Mouse (Mus musculus): ENCODE data around the gene Loxl1.

Gene Loxl1

DNA sequence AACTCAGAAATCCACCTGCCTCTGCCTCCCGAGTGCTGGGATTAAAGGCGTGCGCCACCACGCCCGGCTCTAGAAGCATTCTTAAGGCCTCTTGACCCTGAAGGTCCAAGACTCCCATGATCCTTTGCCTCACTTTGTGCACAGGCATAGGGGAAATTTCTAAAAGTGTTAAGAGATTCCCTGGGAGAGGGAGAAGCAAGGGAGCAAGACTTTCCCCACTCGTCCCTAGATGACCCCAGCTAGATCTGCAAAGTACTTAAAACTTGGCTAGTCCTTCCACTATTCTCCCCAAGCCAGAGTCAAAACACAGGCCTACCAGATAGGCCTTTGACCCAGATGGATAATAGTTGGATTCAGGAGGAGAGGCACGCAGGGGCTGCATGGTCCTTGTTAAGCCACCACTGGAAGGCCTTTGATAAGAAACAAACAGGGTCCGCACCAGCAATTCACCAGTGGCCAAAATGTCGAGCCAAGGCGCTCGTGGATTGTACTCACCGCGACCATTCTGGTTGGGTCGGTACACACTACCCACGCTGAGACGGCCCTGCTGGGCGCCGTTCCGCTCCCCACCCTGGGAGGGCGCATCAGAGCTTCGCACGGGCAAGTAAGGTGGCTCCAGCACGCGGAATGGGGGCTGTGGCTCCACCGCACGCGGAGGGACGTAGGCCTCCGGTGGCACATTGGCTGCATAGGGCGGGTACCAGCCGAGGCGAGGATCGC lies 1.6 kb downstream of the Loxl1 start:
- in situ Hi-C loops (cut with MseI, MboI) = no loop called here

DNA sequence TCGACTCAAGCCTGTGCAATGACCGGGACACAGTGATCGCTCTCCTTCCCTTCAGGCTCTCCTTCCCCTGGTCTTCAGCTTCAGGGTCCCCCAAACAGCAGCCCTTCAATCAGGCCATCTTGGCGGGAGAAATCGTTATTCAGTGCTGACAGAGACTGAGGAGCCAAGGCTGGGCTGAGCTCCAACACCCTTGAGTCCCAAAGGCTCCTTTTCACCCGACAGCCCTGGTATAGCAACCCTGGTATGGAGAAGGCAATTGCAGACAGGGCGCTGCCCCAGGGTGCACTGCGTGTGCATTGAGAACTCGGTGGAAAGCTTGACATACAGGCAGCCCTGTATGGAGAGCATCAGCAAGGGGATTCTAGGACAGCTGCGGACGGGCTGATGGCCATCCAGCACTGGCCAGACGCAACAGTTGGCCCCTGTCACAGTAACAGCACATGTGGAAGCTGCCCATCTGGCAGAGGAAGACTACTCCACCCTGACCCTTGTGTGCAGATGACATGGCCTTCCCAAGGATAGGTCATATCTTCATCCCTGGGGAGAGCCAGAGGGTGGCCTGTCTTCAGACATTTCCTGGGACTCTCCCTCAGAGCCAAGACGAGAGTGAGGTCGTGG lies 2.8 kb downstream of the Loxl1 start:
- in situ Hi-C loops (cut with MseI, MboI) = no loop called here

DNA sequence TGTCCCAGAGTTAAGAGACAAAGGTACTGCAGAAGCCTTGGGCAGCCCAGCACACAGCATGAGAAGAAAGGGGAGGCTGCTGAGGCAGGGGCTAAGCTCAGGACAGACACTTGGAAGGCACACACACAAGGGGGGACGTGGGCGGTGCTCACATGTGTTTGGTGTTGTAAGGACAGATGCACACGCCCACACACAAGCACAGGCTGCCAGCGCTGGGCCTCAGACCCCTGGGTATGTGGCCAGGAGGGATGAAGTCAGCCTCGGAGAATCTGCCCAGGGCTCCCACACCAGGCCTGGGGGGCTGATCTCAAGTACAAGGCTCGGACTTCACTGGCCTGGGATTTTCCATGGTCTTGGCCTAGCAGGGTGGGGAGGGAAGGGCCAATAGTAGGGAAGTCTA lies 4.6 kb downstream of the Loxl1 start:
- in situ Hi-C loops (cut with MseI, MboI) = no loop called here

DNA sequence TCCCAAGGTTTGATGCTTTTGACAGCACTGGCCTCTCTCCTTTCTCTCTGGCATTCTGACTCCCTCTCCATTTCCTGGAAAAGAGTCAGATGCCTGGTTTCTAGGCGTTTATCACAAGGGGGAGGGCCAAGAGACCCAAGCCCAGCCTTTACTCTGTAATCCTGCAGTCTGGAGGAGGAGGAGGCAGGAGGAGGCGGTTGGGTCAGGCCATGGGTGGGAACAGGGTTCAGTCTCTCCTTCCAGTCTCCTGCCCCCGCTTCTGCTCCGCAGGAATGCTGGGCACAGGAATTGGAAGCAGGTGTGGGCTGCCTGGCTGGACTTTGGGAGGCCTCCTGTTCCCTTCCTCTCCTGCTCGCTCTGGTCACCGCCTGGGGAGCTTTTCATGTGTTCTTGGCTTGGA lies 7.3 kb downstream of the Loxl1 start:
- in situ Hi-C loops (cut with MseI, MboI) = no loop called here

DNA sequence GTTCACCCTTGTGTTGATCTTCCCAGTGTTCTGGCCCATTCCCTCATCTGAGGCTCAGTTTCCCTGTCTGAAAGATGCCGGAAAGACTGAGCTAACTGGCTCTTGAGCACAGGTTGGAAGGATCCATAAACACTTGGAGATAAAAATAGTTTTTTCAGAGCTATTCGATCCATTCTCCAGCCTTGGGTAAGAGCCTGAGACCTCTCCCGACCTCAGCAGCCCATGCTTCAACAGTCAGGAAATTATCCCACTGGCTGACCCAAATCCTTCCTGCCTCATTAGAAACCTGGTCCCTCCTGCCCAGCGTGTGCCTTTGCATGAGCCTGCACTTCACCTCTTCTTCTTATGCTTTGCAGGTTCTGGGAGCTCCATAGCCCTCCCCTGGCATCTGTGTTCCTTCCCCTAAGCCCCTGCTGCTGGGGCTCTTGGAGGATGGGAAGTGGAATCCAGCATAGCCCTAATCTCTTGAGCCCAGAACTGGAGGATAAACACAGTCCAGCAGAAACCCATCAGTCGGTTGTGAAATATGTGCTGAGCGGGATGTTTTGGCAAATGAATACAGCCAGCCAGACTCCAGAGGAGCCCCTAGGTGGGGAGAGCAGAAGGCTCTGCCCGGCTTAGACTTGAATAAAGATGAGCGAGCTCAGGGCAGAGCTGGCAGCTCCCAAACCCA lies 9.3 kb downstream of the Loxl1 start:
- in situ Hi-C loops (cut with MseI, MboI) = no loop called here

DNA sequence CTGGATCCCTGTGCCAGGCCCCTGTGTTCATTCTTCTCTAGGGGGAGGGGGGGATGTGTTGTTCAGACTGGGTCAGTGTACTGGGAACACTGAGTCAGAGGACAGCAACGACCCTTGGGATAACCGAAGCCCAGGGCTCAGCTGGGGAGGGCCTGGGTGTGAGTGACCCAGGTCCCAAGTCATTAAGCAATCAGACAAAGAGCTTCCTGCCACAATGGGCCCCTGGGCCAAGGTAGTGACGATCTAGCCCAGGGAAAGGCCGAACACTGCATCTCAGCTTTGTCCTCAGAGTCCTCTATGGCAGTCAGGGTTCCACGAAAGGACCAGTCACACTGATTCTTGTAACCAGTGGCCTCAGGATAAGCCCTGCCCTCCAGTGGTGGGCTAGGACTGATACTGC lies 9.9 kb downstream of the Loxl1 start:
- in situ Hi-C loops (cut with MseI, MboI) = no loop called here

DNA sequence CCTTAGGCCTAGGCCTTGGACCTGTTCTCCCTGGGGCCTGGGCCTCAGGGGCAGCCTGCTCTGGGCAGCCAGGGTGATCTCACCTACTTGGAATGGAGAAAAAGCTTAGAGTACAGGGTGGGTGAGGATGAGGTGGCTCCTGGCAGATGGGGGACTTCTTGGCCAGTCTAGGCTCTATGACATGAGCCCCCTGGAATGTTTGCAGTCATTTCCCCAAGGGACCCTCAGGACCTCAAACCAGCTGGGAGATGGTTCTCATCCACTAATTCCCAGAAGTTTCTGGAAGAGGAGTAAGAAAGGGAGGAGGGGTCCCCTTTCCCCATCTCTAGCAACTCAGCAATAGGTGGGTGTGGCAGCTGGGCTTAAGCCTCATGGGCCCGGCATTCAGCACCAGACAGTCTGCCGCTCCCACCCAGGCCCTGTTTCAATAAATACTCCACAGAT lies 13.6 kb downstream of the Loxl1 start:
- in situ Hi-C loops (cut with MseI, MboI) = no loop called here

DNA sequence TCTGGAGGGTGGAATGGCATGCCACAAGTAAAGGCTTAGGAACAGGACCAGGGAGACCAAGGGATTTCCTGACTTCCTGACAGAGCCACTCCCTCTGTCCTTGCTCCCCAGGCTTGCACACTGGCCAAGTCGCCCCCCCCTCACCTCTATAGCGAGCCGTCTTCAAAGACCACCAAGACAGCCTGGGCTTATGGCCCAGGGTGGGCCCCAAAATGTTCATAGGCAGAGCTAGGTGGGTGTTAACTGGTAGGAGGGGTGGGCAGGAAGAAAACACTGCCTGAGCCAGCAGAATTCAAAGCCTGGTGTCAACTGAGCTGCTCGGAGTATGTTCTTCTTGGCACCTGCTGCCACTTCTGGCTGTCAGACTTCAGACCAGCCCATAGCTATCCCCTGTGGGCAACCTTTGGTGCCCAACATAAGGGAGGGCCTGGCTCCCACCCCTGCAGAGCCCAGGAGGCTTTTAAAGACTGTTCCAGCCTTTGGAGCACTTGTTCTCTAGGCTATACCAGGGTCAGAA lies 15.0 kb downstream of the Loxl1 start:
- in situ Hi-C loops (cut with MseI, MboI) = no loop called here

DNA sequence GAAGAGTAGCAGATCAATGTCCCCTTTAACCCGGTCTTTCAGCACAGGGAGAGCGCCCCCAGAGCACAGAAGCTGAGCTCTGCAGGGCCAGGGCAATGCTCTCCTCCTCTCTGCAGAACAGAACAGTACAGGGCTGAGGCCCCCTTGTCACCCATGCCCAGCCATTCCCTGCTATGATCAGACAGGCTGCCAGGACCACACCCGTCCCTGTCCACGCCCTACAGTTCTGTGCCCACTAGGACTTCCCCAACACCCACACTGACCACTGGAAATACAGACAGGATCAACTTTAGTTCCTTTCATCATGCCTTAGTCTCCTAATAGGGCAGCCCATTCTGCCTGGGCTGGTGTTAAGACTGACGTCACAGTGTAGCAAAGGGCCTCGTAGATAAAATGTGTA lies 15.9 kb downstream of the Loxl1 start:
- in situ Hi-C loops (cut with MseI, MboI) = no loop called here

DNA sequence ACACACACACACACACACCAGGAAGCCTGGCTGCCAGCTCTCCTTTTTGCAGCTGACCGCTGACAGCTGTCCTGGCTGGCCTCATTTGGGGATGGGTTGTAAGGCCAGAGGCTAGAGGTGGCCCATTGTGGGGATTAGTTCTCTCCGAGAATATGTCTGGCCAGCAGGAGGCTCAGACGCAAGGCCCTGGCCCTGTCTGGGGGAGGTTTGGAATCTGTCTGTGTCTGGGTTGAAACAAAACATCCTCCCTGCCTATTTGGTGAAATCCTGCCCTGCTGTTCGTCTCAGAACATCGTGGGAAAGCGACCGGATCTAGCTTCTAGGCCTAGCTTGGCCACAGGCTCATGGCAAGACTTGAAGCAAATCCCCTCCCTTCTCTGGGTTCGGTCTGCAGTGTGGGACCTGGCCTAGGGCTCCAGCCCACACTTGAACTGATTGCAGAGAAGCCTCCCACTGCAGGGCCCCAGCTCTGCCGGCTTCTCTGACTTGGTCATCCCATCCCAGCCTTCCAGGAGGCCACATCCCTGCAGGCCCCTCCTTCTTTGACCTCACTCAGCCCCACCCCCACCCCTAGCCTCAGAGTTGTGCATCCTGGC lies 17.1 kb downstream of the Loxl1 start:
- in situ Hi-C loops (cut with MseI, MboI) = no loop called here

DNA sequence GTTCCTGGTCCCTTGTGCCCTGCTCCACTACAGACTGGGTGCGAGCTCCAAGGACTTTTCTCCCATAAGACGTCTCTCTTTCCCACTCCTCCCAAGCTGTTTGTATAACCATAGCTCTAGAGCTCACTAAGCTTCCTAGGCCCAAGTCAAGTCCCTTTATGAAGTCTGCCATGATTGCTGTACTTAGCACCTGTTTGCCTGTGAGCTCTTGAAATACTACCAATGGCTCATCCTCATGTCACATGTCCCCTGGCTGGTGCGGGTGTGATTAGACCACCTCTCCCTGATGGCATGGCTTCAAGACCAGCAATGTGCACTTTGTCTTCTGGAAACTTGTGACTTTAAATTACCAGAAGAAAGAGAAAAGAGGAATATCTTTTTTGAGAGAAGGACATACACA lies 17.6 kb downstream of the Loxl1 start:
- in situ Hi-C loops (cut with MseI, MboI) = no loop called here

DNA sequence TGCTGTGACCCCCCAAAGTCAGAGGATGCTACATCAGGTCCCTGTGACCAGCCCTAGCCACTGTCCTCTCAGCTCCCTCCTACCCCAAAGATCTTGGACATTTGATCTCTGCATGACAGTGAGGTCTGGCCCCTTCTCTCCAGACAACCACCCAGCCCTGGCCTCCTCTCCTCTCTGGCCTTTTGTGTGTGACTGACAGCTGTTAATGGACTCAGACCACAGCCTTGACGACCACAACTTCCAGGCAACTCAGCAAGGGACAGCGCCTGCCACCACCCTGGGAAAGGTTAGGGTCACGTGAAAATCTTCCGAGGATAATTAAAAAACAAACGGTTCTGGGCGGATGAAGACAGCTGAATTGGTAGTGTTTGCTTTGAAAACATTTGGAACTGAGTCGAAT lies 18.5 kb downstream of the Loxl1 start:
- in situ Hi-C loops (cut with MseI, MboI) = no loop called here

DNA sequence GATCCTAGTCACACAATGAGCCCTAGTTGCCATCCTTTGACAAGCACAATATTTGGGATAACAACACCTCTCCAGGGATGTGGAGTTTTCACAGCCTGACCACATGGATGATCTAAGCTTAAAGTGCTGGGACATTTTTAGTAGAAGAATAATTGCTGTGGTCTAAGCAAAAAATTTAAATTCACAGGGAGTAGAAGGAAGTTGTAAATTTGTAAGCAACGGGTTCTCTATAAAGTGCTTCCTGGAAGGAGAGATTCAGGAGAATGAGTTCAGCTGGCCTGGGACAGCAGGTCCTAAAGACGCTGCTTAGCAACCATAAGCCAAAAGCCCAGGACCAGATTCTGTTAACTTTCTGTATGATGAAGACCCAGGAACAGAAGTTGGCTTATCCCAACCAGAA lies 23.1 kb downstream of the Loxl1 start:
- in situ Hi-C loops (cut with MseI, MboI) = no loop called here

DNA sequence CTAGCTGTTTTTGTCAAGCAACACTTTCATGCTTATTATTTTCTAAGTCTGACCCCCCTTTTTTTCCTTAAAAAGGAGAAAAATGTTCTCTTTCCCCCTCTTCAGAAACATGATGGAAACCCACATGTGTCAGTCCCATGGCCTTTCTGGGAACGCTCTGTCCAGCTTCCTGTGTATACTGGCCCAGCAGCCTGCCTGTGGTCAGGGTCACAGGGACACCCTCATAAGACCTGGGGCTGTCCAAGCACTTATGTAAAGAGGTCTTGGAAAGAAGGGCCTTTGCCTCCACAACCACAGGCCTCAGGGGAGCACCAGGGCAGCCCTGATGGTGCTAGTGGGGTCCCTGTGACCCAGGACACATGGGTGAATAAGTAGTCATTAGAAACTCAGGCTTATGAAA lies 23.9 kb downstream of the Loxl1 start:
- in situ Hi-C loops (cut with MseI, MboI) = no loop called here

DNA sequence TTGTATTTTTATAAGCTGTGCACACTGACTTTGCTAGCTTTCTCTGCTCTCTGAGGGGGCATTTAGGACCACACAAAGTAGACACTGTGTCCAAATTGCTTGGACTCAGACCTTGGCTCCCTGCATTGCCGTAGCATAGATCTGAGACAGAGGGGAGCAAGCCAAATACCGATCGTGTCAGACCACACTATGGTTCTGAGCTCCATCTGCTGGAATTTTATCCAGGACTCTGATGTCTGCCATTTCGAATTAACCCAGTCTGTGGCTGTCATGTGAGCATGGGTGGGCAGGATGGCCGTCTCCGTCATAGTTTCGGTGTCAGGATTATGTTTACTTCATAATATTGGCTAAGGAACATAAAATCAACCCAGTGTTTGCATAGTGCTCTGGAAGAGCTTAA lies 29.6 kb downstream of the Loxl1 start:
- in situ Hi-C loops (cut with MseI, MboI) = no loop called here

DNA sequence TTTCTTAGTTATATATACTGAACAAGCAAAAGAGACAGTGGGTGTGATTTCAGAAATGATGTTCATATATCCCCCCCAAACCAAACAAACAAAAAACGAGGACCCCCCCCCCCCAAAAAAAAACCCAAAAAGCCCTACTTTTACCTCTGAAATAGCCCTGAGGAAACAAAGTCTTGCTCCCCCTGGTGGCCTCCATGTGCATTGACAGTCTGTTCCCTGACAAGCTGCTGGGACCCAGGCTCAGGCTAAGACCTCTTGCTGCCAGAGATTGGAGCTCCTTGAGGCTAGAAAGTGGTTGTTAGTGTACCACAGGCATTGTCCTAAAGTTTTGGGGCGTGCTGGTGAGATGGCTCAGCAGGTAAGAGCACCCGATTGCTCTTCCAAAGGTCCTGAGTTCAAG lies 31.4 kb downstream of the Loxl1 start:
- in situ Hi-C loops (cut with MseI, MboI) = no loop called here

DNA sequence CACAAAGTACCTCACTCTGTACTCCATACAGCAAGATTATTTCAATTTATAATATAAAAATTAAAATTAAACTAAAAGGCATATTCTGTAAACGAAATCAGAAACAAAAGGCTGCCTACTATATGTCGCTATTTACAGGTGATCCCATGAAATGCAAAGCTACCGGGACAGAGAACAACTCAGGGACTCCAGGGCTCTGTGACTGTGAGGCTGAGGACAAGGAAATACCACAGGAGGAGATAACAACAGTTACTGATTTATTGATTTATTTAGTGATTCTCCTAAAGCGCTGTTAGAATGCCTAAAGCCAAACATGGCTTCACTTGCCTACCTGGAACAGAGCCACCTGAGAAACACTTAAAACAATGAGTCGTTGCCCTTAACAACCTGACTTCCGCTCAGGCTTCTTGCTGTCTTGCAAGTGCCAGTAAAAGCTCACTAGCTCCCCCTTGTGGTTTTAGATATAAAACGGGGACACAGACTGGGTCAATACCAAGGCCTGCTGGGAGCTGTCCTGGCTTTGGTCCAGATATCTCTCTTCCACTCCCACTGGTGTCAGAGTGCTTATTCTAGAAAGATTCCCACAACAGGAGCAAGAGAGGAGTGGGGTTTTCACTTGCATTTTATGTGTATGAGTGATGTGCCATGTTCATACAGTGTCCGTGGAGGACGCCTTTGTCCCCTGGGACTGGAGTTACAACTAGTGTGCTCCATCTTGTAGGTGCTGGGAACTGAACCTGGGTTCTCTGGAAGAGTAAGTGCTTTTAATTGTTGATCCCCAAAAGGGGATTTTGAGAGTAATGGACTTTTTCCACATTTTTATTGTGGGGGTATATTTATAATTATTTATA lies 32.5 kb downstream of the Loxl1 start:
- in situ Hi-C loops (cut with MseI, MboI) = no loop called here

DNA sequence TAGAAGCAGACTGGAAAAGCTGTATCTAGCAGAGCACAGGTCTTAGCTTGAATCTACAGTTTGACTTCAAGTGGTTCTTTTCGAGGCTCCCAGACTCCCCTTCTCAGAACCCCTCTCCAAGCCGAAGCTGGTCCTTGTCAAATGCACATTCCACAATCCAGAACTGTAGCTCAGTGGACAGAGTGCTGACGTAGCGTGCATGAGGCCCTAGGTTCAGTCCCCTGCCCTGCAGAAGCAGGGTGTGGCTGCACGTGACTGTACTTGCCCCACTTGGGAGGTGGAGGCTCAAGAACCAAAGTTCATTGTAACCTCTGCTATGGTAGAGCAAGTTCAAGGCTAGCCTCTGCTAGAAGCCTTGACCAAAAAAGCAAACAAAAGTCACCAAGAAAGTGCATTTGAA lies 33.2 kb downstream of the Loxl1 start:
- in situ Hi-C loops (cut with MseI, MboI) = no loop called here

DNA sequence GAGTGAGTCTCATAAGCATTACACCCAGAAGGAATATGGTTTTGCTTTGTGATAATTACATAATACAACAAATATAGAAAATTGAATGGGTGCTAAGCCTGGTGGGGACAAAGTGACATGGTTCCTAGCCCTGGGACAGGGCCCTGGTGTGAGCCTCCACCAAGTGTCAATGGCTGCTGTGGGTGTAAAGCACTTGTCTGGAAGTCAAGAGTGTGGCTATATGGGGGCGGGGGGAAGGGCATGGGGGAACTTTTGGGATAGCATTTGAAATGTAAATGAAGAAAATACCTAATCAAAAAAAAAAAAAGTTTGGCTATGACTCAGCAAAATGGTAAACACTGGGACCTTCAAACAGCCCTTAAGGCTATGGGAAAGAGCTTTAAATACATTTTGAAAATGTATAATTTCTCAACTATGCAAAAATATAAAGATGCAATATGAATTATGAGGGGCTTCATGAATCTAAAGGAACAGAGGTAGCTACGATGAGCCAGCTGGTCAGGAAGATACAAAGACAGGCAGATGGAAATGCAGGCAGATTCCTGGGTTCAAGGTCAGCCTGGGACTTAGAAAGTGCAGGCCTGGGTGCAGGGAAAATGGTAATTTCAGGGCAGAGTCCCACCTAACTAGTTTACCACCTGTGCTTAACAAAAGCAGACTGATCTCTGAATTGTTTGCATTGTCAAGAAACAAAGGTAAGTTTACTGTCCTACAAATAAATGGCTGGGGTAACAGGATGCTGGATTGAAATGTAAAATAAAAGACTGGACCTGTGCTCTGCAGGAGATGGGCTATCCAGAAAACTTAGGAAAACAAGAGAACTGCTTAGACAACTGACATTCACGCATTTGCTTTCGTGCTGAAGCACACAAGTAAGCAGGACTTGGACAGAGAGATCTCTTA lies 33.9 kb downstream of the Loxl1 start:
- in situ Hi-C loops (cut with MseI, MboI) = no loop called here

DNA sequence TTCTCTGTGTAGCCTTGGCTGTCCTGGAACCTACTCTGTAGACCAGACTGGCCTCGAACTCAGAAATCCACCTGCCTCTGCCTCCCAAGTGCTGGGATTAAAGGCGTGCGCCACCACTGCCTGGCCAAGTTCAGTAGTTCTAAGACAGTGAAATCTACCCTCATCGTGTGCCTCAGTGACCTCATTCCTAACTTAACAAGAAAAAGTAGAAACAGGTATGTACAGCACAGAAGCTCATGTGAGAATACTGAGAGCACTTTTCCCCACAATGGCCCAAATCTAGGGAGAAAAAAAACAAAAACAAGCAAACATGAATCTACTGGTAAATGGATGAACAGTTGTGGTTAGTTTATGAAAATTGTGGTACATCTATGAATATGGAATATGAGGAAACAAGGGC lies 34.7 kb downstream of the Loxl1 start:
- in situ Hi-C loops (cut with MseI, MboI) = no loop called here

DNA sequence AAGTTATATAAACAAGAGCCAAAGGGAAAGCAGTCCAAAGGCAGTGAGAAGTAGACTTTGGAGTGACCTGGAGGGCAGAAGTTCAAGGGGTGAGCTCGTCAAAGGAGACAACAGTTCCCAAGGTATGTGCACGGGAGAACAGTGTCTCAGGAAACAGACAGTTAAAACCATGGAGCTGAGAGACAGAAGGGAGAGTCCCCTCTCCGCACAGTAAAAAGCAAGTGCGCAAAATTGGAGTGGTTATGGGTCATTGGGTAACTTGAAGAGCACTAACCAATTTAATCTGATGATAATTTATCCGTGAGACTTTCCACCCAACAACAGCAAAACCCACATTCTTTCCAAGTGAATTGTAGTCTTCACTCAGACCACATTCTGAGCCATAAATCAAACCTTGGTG lies 36.6 kb downstream of the Loxl1 start:
- in situ Hi-C loops (cut with MseI, MboI) = no loop called here
